Mouse (Mus musculus): ENCODE data around the gene Gpr85. TPM values are rescaled to one million over a fixed set of nuclear protein-coding genes. Genes with fewer than 3 reads are reported as not detected.

Gene Gpr85
- polyA plus RNA-seq, 1 experiment: 1.0 TPM

DNA sequence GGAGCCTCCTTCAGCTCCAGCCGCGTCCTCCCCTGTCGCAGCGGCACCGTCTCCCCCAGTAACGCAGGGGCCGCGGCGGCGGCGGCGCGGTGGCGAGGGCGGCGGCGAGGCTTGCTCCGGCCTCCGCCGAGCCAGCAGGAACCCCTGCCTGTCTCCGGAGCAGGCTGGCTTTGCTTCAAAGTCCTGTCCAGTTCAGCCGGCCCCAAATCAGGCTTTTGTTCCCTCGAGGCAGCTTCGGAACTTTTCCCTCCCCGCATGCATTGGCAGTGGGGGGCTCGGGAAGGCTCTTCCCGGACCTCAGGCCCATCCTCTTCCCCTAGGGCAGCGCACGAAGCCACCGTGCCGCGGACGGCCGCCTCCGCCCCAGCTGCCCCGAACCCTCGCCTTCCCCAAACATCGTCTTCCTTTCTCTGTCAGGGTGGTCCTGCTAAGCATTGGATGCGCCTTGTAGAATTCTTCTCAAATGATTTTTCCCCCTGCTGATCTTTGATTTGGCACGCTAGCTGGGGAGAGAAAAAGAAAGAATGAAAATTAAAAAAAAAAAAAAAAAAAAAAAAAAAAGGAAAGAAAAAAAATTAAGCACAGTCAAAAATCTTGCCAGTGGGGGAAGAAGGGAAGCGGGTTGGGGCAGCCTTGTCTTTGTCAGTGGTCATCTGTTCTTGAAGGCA lies 931 bp downstream of the Gpr85 start:
- peak overlapping the region; percentile 91 for H3K9ac ChIP-seq (ENCODE audit: low read depth, poor library complexity, severe bottlenecking)
- no peaks in the 10 kb centered on the region for H3K36me3 ChIP-seq (ENCODE audit: control insufficient read depth, insufficient read depth, low read length, poor library complexity, severe bottlenecking)
- H3K4me3 ChIP-seq (ENCODE audit: low read depth, low read length): peak overlapping the region; percentile 69
- no peak overlapping the region for H3K27ac ChIP-seq (ENCODE audit: insufficient read depth, low read length)
- no peaks in the 10 kb centered on the region for H3K27me3 ChIP-seq (ENCODE audit: control insufficient read depth, insufficient read depth, low read length, poor library complexity, severe bottlenecking)
- H3K9me3 ChIP-seq (replicated peaks; ENCODE audit: control insufficient read depth, insufficient read depth, low read length, poor library complexity, severe bottlenecking): no peaks in the 10 kb centered on the region
- H3K4me1 ChIP-seq (ENCODE audit: control insufficient read depth, insufficient read depth, low read length): no peaks in the 10 kb centered on the region
- TF ChIP-seq POLR2A (IDR thresholded peaks at IDR 0.05; ENCODE audit: insufficient read depth, low read length): no peak
- TF ChIP-seq CTCF (IDR thresholded peaks at IDR 0.05; ENCODE audit: low read depth, low read length): no peak
- TF ChIP-seq EP300 (IDR thresholded peaks at IDR 0.05; ENCODE audit: insufficient read depth, low read depth, low read length): no peak

DNA sequence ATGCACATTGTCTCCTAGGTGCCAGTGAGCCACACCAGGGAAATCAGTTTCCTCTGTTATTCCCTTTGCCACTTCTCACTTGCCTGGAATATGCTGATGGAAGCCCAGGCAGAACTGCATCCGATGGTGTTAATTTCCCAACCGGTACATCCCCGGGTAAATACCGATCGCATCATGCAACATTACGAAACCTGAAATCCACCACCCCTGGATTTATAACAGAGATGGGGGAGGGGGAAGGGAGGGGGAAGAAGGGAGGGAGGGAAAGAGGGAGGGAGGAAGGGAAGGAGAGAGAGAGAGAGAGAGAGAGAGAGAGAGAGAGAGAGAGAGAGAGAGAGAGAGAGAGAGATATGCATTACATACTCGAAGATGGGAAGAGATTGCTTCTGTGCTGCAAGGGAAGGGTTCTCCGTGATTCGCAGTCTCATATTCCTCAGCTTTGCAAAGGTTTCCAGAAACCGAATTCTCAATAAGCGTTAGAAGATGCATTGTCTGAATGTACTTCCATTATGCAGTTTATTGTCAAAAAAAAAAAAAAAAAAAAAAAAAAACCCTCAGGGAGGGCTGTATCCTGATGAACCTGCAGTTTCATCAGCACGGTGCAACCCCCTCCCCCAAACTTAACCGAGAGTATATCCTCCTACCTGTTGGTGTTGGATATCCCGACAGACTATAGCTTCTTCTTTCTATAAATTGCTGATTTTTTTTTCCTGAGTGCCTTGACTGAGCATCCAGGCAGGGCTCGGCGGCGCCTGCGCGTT lies 1.6 kb downstream of the Gpr85 start:
- H3K9me3 ChIP-seq (replicated peaks; ENCODE audit: control insufficient read depth, insufficient read depth, low read length, poor library complexity, severe bottlenecking): no peaks in the 10 kb centered on the region
- TF ChIP-seq CTCF (IDR thresholded peaks at IDR 0.05; ENCODE audit: low read depth, low read length) (no peak), POLR2A (IDR thresholded peaks at IDR 0.05; ENCODE audit: insufficient read depth, low read length) (no peak), EP300 (IDR thresholded peaks at IDR 0.05; ENCODE audit: insufficient read depth, low read depth, low read length) (no peak)
- no peak overlapping the region for H3K27ac ChIP-seq (ENCODE audit: insufficient read depth, low read length)

DNA sequence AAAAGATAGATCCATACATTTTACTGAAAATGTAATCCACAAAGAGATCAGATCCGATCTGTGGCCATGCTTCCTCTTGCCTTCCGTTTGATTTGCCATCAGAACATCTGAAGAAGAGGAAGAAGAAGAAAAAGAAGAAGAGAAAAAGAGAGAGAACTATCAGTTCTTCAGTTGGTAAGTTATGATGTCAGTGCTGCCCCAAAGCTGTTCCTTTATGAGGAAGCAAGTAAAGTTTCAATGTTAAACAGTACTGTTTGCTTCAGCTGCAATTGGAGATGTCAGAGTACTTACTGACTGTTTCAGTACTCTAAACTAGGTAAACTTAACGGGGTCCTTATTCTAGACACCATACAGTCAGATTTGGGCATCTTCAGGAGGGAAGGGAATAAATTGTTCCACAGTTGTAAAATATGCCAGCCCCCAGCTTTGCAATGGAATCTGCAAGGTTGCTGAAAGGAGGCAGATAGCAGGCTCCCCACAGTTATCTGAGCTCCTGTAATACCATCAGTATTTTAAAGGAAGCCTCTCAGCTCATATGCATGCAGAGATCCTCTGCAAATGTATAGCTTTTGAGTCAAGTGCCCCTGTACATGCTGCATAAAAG lies 2.7 kb downstream of the Gpr85 start:
- Histone ChIP-seq H3K9me3 (replicated peaks; ENCODE audit: control insufficient read depth, insufficient read depth, low read length, poor library complexity, severe bottlenecking) (no peaks in the 10 kb centered on the region), H3K27me3 (ENCODE audit: control insufficient read depth, insufficient read depth, low read length, poor library complexity, severe bottlenecking) (no peaks in the 10 kb centered on the region), H3K9ac (ENCODE audit: low read depth, poor library complexity, severe bottlenecking) (no peak overlapping the region), H3K4me1 (ENCODE audit: control insufficient read depth, insufficient read depth, low read length) (no peaks in the 10 kb centered on the region), H3K27ac (ENCODE audit: insufficient read depth, low read length) (no peak overlapping the region), H3K36me3 (ENCODE audit: control insufficient read depth, insufficient read depth, low read length, poor library complexity, severe bottlenecking) (no peaks in the 10 kb centered on the region), H3K4me3 (ENCODE audit: low read depth, low read length) (no peak overlapping the region)
- no peak for TF ChIP-seq CTCF (IDR thresholded peaks at IDR 0.05; ENCODE audit: low read depth, low read length)
- TF ChIP-seq POLR2A (IDR thresholded peaks at IDR 0.05; ENCODE audit: insufficient read depth, low read length): no peak
- TF ChIP-seq EP300 (IDR thresholded peaks at IDR 0.05; ENCODE audit: insufficient read depth, low read depth, low read length): no peak

More for the DNA sequence above, 1.6 kb downstream of the Gpr85 start:
- Histone ChIP-seq H3K9ac (ENCODE audit: low read depth, poor library complexity, severe bottlenecking) (peak overlapping the region; percentile 91), H3K36me3 (ENCODE audit: control insufficient read depth, insufficient read depth, low read length, poor library complexity, severe bottlenecking) (no peaks in the 10 kb centered on the region), H3K27me3 (ENCODE audit: control insufficient read depth, insufficient read depth, low read length, poor library complexity, severe bottlenecking) (no peaks in the 10 kb centered on the region), H3K4me1 (ENCODE audit: control insufficient read depth, insufficient read depth, low read length) (no peaks in the 10 kb centered on the region), H3K4me3 (ENCODE audit: low read depth, low read length) (peak overlapping the region; percentile 69)

DNA sequence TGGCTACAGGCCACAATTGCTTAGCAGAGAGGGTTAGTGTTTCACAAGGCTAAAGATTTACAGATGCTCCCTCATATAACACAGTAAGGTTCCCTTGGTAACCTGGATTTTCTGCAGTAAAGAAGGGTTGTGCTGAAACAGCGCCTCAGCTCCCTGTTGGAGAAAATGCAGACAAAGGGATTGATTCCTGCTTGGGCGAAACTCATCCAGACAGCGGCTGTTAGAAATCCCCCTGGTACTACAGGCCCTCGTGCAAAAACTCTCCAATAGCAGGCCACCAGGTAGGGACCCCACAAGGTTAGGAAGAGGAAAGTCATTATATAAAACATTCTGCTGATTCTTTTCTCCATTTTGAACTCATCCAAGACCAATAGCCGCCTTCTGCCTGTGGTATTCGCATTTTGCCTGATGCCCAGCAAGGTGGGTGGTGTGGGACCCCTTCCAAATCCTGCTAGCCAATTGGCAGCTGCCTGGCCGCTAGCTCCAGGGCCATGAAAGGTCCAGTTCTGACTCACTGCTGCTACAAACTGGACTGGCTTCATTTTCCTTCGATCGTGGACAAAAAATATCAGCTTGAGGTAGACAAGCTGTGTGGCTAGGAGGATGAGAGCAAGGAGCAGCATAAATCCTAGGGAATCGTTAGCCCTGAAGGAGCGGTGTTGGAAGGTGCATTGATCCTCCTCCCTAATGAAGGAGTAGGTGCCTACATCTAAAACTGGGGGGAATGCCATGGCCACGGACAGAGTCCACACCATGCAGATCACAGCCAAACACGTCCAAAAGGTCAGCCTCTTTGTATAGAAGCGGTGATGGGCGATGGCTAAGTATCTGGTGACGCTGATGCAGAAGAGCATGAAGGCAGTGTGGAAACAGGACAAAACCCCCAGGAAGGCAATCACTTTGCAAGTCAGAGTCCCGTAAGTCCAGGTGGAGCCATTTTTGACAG lies 3.7 kb downstream of the Gpr85 start:
- no peaks in the 10 kb centered on the region for H3K36me3 ChIP-seq (ENCODE audit: control insufficient read depth, insufficient read depth, low read length, poor library complexity, severe bottlenecking)
- no peak overlapping the region for H3K4me3 ChIP-seq (ENCODE audit: low read depth, low read length)
- H3K9me3 ChIP-seq (replicated peaks; ENCODE audit: control insufficient read depth, insufficient read depth, low read length, poor library complexity, severe bottlenecking): no peaks in the 10 kb centered on the region
- TF ChIP-seq CTCF (IDR thresholded peaks at IDR 0.05; ENCODE audit: low read depth, low read length) (no peak), POLR2A (IDR thresholded peaks at IDR 0.05; ENCODE audit: insufficient read depth, low read length) (no peak), EP300 (IDR thresholded peaks at IDR 0.05; ENCODE audit: insufficient read depth, low read depth, low read length) (no peak)
- H3K9ac ChIP-seq (ENCODE audit: low read depth, poor library complexity, severe bottlenecking): no peak overlapping the region
- H3K27ac ChIP-seq (ENCODE audit: insufficient read depth, low read length): no peak overlapping the region
- H3K27me3 ChIP-seq (ENCODE audit: control insufficient read depth, insufficient read depth, low read length, poor library complexity, severe bottlenecking): no peaks in the 10 kb centered on the region
- H3K4me1 ChIP-seq (ENCODE audit: control insufficient read depth, insufficient read depth, low read length): no peaks in the 10 kb centered on the region

DNA sequence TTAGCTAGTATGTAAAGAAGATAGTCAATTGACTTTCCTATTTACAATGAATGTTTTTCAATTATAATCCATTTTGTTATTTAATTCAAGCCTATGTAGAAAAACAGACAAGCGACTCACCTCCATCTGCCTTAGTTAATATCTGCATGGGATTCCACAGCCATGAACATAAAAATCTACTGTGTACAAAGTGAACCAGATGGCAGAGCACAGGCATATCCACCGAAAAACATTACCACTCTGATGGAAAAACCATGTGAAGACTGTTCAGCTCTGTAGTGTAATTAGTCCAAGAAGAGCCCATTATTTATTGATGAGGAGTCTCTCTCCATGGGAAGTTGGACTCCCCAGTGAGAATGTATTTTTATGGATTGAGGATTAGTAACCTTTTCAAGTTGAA lies 7.0 kb downstream of the Gpr85 start:
- no peak overlapping the region for H3K4me3 ChIP-seq (ENCODE audit: low read depth, low read length)
- peaks cover 1% of the 10 kb centered on the region for H3K4me1 ChIP-seq (ENCODE audit: control insufficient read depth, insufficient read depth, low read length)
- no peaks in the 10 kb centered on the region for H3K9me3 ChIP-seq (replicated peaks; ENCODE audit: control insufficient read depth, insufficient read depth, low read length, poor library complexity, severe bottlenecking)
- no peaks in the 10 kb centered on the region for H3K36me3 ChIP-seq (ENCODE audit: control insufficient read depth, insufficient read depth, low read length, poor library complexity, severe bottlenecking)
- TF ChIP-seq POLR2A (IDR thresholded peaks at IDR 0.05; ENCODE audit: insufficient read depth, low read length): no peak
- TF ChIP-seq EP300 (IDR thresholded peaks at IDR 0.05; ENCODE audit: insufficient read depth, low read depth, low read length): no peak
- TF ChIP-seq CTCF (IDR thresholded peaks at IDR 0.05; ENCODE audit: low read depth, low read length): no peak
- H3K27me3 ChIP-seq (ENCODE audit: control insufficient read depth, insufficient read depth, low read length, poor library complexity, severe bottlenecking): no peaks in the 10 kb centered on the region
- H3K9ac ChIP-seq (ENCODE audit: low read depth, poor library complexity, severe bottlenecking): no peak overlapping the region
- no peak overlapping the region for H3K27ac ChIP-seq (ENCODE audit: insufficient read depth, low read length)
